Mouse (Mus musculus): ENCODE results near the gene Bcam.
A peak's percentile ranks its signal among the peaks of the same experiment; 100 is the strongest.

- no peak for TF ChIP-seq CTCF (IDR thresholded peaks at IDR 0.05 in 2 of 3, conservative IDR thresholded peaks at IDR 0.05 in 1 of 3; ENCODE audit: control insufficient read depth in 1 of 3, insufficient read depth in 1 of 3, low read depth in 2 of 3, low read length in 3 of 3, poor library complexity in 1 of 3, severe bottlenecking in 1 of 3)
- TF ChIP-seq BHLHE40 (IDR thresholded peaks at IDR 0.05; ENCODE audit: borderline replicate concordance, low read depth, low read length) = no peak
- no peak for TF ChIP-seq RCOR1 (IDR thresholded peaks at IDR 0.05; ENCODE audit: low read depth, low read length)
- TF ChIP-seq ZC3H11A (IDR thresholded peaks at IDR 0.05; ENCODE audit: low read depth, low read length) = no peak
- no peak for TF ChIP-seq POLR2AphosphoS5 (IDR thresholded peaks at IDR 0.05; ENCODE audit: borderline replicate concordance, low read depth, low read length)
- no peak for TF ChIP-seq TBP (IDR thresholded peaks at IDR 0.05; ENCODE audit: low read depth, low read length)
- no peak for TF ChIP-seq MXI1 (IDR thresholded peaks at IDR 0.05; ENCODE audit: low read depth, low read length)
- TF ChIP-seq TAL1 (IDR thresholded peaks at IDR 0.05; ENCODE audit: low read length) = no peak
- TF ChIP-seq ELF1 (IDR thresholded peaks at IDR 0.05; ENCODE audit: low read depth, low read length) = 0 out of 2 replicates have a peak, but pooled peaks have one; percentile 6
These were observed 23.2 kb downstream of the Bcam start for GRCm38 (mm10) chr7:19747420-19748218.
